Mouse (Mus musculus) midbrain, postnatal 0 days (tissue): ENCODE measurements around the gene Thbs4. TPM values are rescaled to one million over a fixed set of nuclear protein-coding genes. Genes with fewer than 3 reads are reported as not detected.

Experiments used
- ATAC-seq: fragments of 200-750 bp; cut with Nextera tagmentation; 2 replicates; pipeline ENCODE4 v1.8.0; 2017; ENCODE audit warnings: moderate number of reproducible peaks, mild to moderate bottlenecking, moderate TSS enrichment, moderate library complexity; ENCODE audit not compliant: low FRiP score
- DNase-seq: peaks from one replicate; pipeline ENCODE4 v3.0.0-alpha.2; 2015; ENCODE audit warnings: low spot score
- H3K27ac ChIP-seq: fragments of 300-500 bp; sonication (generic); 2 replicates; pipeline ENCODE4 v1.5.1; 2014; ENCODE audit warnings: low read depth, mild to moderate bottlenecking, low read length, mixed read lengths
- H3K27me3 ChIP-seq: fragments of 300-500 bp; sonication (generic); 2 replicates; pipeline ENCODE4 v1.6.1; 2014; ENCODE audit warnings: low read length, control low read depth, mixed read lengths; ENCODE audit not compliant: insufficient read depth
- H3K36me3 ChIP-seq: fragments of 300-500 bp; sonication (generic); 2 replicates; pipeline ENCODE4 v1.6.1; 2014; ENCODE audit warnings: low read length, control low read depth, mixed read lengths; ENCODE audit not compliant: insufficient read depth
- H3K4me1 ChIP-seq: fragments of 300-500 bp; sonication (generic); 2 replicates; pipeline ENCODE4 v1.6.1; 2014; ENCODE audit warnings: mild to moderate bottlenecking, control low read depth, antibody characterized with exemption, low read length, mixed read lengths; ENCODE audit not compliant: insufficient read depth
- H3K4me2 ChIP-seq: fragments of 300-500 bp; sonication (generic); 2 replicates; pipeline ENCODE4 v1.6.1; 2014; ENCODE audit warnings: low read depth, mild to moderate bottlenecking, low read length, mixed read lengths; ENCODE audit not compliant: poor library complexity, severe bottlenecking
- H3K4me3 ChIP-seq: fragments of 300-500 bp; sonication (generic); 2 replicates; pipeline ENCODE4 v1.5.1; 2014; ENCODE audit warnings: low read depth, mild to moderate bottlenecking, low read length, moderate library complexity
- H3K9ac ChIP-seq: fragments of 300-500 bp; sonication (generic); replicated peaks from 2 replicates; pipeline ENCODE4 v1.6.1; 2014; ENCODE audit warnings: mild to moderate bottlenecking, low read length, moderate library complexity, mixed read lengths; ENCODE audit not compliant: poor library complexity, severe bottlenecking
- H3K9me3 ChIP-seq: fragments of 300-500 bp; sonication (generic); 2 replicates; pipeline ENCODE4 v1.6.1; 2016; ENCODE audit warnings: low read length, control low read depth
- CTCF ChIP-seq: IDR thresholded peaks from 2 replicates; pipeline ENCODE4 v1.5.1; 2016; ENCODE audit warnings: antibody characterized with exemption, mild to moderate bottlenecking
- WGBS: fragments of 180-500 bp; shearing (Covaris S2); extraction: QIAGEN DNeasy Blood & Tissue Kit; methylation state at CpG from one replicate; pipeline ENCODE4 v1.1.7; 2014; 5-methylcytosine and 5-hydroxymethylcytosine counted together
- polyA plus RNA-seq: library from polyadenylated mRNA; unstranded; fragments of >200 nt; fragmentation: Nextera tagmentation; extraction: Ambion mirVana; gene quantifications from 2 replicates; pipeline ENCODE4 v1.2.1, GENCODE M21; 2015
- total RNA-seq: library from RNA; depleted of rRNA; stranded (reverse); fragments of >200 nt; gene quantifications from 2 replicates; pipeline ENCODE4 v1.2.3, GENCODE M21; 2014

Thbs4 gene
- total and polyA plus RNA-seq, 2 experiments from 2014 or later: 0.93 to 1.7 TPM

DNA sequence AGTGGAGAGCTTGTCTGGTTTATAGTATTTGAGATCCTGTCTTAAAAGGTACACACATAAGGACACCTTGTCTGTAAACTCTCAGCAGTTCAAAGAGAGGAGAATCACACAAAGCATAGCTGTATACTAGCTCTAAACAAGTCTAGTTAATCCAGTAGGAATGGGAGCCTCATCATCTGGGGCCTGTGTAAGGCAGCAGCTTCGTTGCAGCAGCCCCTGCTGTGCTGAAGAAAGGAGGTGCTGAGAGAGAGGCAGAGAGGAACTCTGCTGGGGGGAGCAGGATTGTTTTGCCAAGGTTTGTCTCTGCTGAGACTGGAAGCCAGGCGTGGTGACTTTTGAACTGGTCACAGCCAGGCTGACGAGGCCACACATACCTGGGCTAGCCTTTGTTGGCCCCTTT lies 85.1 kb downstream of the Thbs4 start:
- H3K4me3 ChIP-seq: no peak overlapping the region
- 30% methylated on average over 3 of the region's 3 CpGs for WGBS
- H3K36me3 ChIP-seq: peaks cover 25% of the 10 kb centered on the region
- H3K9ac ChIP-seq: no peak overlapping the region
- no peaks in the 10 kb centered on the region for H3K4me1 ChIP-seq
- ATAC-seq (no peak), DNase-seq (no peak)
- no peak overlapping the region for H3K4me2 ChIP-seq
- H3K27ac ChIP-seq: no peak overlapping the region
- no peaks in the 10 kb centered on the region for H3K9me3 ChIP-seq
- TF ChIP-seq CTCF: no peak
- no peaks in the 10 kb centered on the region for H3K27me3 ChIP-seq

DNA sequence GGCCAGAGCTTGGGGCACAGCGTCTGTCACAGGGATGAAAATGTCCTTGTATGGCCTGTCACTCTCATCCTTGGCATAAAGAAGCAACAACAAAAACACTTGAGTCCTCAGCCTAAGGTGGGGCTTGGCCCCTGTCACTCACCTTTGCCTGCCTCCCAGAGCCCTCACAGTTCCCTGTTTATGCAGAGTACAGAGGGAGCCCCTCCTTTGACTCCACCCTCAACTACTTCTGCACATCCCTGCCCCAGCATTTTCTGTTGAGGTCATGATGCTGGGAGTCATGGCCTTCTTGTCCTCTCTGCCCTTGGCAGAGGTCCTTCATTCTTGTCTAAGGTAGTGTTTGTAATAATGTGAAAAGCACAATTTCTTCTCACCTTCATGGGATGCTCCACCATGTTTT lies 86.2 kb downstream of the Thbs4 start:
- no peak for DNase-seq
- no peak overlapping the region for H3K4me2 ChIP-seq
- no peak for ATAC-seq
- no peaks in the 10 kb centered on the region for H3K4me1 ChIP-seq
- peaks cover 25% of the 10 kb centered on the region for H3K36me3 ChIP-seq
- no peaks in the 10 kb centered on the region for H3K27me3 ChIP-seq
- no peaks in the 10 kb centered on the region for H3K9me3 ChIP-seq
- 76% methylated on average over 1 of the region's 1 CpGs for WGBS
- H3K4me3 ChIP-seq: no peak overlapping the region
- no peak for TF ChIP-seq CTCF
- H3K27ac ChIP-seq: no peak overlapping the region
- H3K9ac ChIP-seq: no peak overlapping the region

DNA sequence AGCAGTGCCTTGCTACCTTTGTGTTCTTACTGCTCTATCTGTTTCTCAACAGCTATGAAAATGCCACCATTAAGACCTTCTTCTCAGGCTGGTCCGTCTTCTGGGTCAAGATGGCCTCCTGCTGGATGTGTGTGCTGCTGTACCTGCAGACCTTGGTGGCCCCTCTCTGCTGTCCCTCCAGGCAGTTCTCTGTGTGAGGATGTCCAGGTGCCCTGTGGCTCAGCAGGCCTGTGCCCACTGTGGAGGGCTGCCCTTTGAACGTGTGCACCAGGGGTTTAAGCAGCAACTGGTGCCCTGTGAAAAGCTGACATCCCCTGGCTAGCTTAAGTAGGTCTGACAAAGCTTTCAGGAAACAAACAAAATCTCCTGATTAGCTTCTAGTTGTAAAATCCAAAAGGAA lies 86.7 kb downstream of the Thbs4 start:
- DNase-seq (no peak), ATAC-seq (no peak)
- no peak overlapping the region for H3K9ac ChIP-seq
- H3K4me1 ChIP-seq: no peaks in the 10 kb centered on the region
- no peaks in the 10 kb centered on the region for H3K9me3 ChIP-seq
- H3K36me3 ChIP-seq: peaks cover 25% of the 10 kb centered on the region
- H3K27ac ChIP-seq: no peak overlapping the region
- no peaks in the 10 kb centered on the region for H3K27me3 ChIP-seq
- WGBS: 68% methylated on average over 2 of the region's 2 CpGs
- H3K4me2 ChIP-seq: no peak overlapping the region
- no peak overlapping the region for H3K4me3 ChIP-seq
- TF ChIP-seq CTCF: no peak

DNA sequence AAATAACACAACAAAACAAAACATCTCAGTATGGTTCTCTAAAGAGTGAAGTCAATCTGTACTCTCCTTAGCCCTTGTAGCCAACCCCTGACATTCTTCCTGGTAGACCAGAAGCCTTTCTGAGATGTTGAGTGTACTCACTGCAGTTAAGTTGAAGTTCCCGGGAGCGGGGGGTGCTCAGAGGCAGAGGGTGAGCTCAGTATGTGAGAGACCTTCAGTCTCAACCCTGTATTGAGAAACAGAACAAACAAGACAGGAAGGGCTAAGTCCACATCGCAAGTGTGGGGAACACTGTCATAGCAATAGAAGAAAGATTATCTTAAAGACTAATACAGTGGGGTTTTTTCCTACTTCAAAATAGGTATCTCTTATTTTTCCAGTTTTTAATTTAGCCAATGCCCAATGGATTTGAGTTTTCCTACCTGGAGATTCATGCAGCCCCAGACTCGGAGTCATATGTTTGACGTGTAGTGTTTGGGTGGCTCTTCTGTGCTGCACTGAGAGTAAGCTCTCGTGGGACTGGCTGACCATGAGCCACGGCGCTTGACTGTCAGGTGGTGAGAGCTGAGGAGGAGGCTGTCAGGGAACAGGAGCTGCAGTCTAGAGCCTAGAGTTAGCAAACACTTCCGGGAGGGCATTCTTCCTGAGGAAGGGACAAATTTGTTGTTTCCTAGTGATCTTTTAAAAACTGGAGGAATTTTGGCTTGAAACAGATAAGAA lies 88.1 kb downstream of the Thbs4 start:
- WGBS: 93% methylated on average over 9 of the region's 9 CpGs
- no peak for TF ChIP-seq CTCF
- Histone ChIP-seq H3K27me3 (no peaks in the 10 kb centered on the region), H3K9ac (no peak overlapping the region), H3K9me3 (no peaks in the 10 kb centered on the region), H3K4me3 (no peak overlapping the region), H3K4me1 (no peaks in the 10 kb centered on the region), H3K4me2 (no peak overlapping the region), H3K27ac (no peak overlapping the region), H3K36me3 (peaks cover 25% of the 10 kb centered on the region)
- ATAC-seq (no peak), DNase-seq (no peak)

DNA sequence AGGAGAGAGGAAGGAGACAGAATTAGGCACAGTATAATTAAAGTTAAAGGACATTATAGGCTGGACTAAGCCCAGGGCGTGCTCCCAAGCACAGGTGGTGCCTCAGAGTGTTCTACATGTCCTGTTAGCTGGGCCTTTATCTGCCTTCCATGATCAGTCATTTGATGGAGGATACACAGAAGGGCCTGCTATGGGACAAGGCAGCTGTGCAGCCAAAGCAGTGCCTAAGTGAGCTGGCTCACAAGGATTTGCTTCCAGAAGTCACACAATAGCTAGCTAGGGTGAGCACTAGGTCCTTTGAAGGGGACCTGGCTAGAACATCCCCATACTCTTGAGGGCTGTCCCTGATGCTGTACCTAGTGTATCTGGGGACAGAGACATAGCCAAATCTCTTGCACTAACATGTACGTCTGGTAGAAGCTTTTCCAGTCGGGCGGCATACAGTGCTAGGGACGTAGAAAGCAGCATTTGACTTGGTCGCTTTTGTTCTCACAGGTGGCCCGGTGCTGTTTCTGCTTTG lies 89.5 kb downstream of the Thbs4 start:
- Histone ChIP-seq H3K36me3 (peaks cover 25% of the 10 kb centered on the region), H3K4me2 (no peak overlapping the region), H3K27ac (no peak overlapping the region), H3K9me3 (no peaks in the 10 kb centered on the region), H3K4me3 (no peak overlapping the region), H3K27me3 (no peaks in the 10 kb centered on the region), H3K4me1 (no peaks in the 10 kb centered on the region), H3K9ac (no peak overlapping the region)
- TF ChIP-seq CTCF: no peak
- WGBS: 98% methylated on average over 7 of the region's 7 CpGs
- no peak for DNase-seq
- ATAC-seq: no peak

DNA sequence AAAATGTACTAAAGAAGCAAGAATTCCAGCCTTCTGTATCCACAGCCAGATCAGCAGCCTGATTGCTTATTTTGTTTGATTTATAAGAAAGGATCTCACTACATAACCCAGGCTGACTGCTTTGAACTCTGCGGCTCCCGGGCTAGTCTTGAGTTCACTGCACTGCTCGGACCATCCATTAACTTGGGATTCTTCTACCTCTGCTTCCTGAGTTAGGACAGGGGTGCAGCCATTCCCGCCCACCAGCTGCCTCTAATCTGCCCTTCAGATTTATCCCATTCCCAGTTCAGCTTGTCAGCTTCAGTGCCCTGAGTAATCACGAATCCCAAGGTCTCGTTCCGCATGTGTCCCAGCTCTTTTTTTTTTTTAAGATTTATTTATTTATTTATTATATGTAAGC lies 90.4 kb downstream of the Thbs4 start:
- DNase-seq (no peak), ATAC-seq (no peak)
- Histone ChIP-seq H3K4me2 (no peak overlapping the region), H3K9me3 (no peaks in the 10 kb centered on the region), H3K36me3 (peaks cover 25% of the 10 kb centered on the region), H3K27me3 (no peaks in the 10 kb centered on the region), H3K4me1 (no peaks in the 10 kb centered on the region), H3K27ac (no peak overlapping the region), H3K4me3 (no peak overlapping the region), H3K9ac (no peak overlapping the region)
- 51% methylated on average over 7 of the region's 7 CpGs for WGBS
- TF ChIP-seq CTCF: no peak
